Mouse (Mus musculus): ENCODE measurements at regions not wholly inside any gene's neighbourhood (a gene's known extent, or its start where the extent isn't known, plus 50 kb on each side); places are given as distances from the start of the nearest gene placed in this dataset.

DNA sequence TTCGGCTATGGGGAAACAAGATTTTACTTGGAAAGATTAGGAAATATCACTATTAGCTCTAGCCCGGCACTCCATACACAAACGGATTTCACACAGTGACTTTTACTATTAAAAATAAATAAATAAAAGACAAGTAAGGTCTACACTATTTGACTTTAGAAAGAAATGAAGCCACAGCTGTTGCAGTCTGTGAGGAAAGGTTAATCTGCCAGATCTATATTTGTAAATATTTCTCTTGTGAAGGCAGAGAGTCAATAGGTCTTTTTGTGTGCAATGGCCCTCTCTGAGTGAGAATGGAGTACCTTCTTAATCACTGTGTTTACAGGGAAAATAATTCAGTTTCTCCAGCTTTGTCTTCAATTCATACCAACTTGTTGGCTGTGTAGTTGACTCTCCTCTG lies 110.0 kb upstream of the Lef1 start:
- no peak for TF ChIP-seq POLR2A (IDR thresholded peaks at IDR 0.05; ENCODE audit: low read depth, low read length)
- no peak for TF ChIP-seq CTCF (IDR thresholded peaks at IDR 0.05; ENCODE audit: extremely low read depth, insufficient read length, insufficient replicate concordance, low read depth, low read length)
